Mouse (Mus musculus) brown adipose tissue, adult 24 weeks (tissue): ENCODE data around the gene Vmn2r32. TPM values are rescaled to one million over a fixed set of nuclear protein-coding genes. Genes with fewer than 3 reads are reported as not detected.
"Not testable (repeated sequence)": the region's sequence is repeated elsewhere in the genome, so short reads cannot be mapped to it uniquely, and the experiment has no call there.

Source experiments
- H3K27ac ChIP-seq: fragments of 200-500 bp; replicated peaks from 2 replicates; pipeline ENCODE4 v1.5.1; 2012; ENCODE audit warnings: low read depth, mild to moderate bottlenecking, low read length
- H3K4me1 ChIP-seq: fragments of 200-500 bp; 2 replicates; pipeline ENCODE4 v1.6.1; 2012; ENCODE audit warnings: low read length, mixed read lengths; ENCODE audit not compliant: control insufficient read depth, insufficient read depth, insufficient read length
- H3K4me3 ChIP-seq: fragments of 200-500 bp; 2 replicates; pipeline ENCODE4 v1.5.1; 2012; ENCODE audit warnings: low read depth, mild to moderate bottlenecking, low read length, moderate library complexity; ENCODE audit not compliant: insufficient read depth
- polyA plus RNA-seq: library from polyadenylated mRNA; stranded (reverse); fragments of >200 nt; gene quantifications from 2 replicates; pipeline ENCODE4 v1.2.4, GENCODE M21; 2012; ENCODE audit not compliant: missing spikeins, insufficient read depth, insufficient read length

The Vmn2r32 gene
- not detected in 2 replicates for polyA plus RNA-seq

DNA sequence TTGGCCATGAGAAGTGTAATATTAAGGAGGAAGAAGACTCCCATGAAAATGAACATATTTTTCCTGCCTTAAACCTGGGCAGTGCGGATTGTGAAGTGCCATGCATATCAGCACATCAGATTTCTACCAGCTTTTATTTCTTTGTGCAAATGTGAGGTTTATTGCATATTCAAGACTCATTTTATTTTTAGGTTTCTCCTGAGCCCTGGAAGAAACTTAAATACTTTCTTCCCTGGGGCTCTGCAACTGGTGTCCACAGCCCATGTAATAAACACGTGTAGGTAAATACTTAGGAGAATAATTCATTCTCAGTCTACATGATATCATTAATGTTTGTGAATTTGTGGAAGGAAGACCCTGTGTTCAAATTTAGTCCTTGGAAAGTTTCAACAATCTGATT lies at the start of gene Vmn2r32:
Vmn2r32 (minus strand) TSS at position 101 of the 400 bp plus-strand sequence.
- H3K4me3 ChIP-seq: not testable (repeated sequence)

More for the DNA sequence above, at the start of gene Vmn2r32:
- H3K4me1 ChIP-seq, H3K27ac ChIP-seq: not testable (repeated sequence)

Other genes with a start within 250 kb of the Vmn2r32 start
- gene Vmn2r29, start 232.7 kb downstream of the Vmn2r32 start, polyA plus RNA-seq: not detected in 2 replicates
- 3.1 and 8.5 TPM in 2 replicates for gene Gm45844, start 201.7 kb downstream of the Vmn2r32 start, polyA plus RNA-seq
- gene Clcn4, start 179.2 kb downstream of the Vmn2r32 start, polyA plus RNA-seq: 21.9 and 27.7 TPM in 2 replicates
- not detected in 2 replicates for gene Vmn2r30, start 142.4 kb downstream of the Vmn2r32 start, polyA plus RNA-seq
- gene Gm45783, start 105.4 kb downstream of the Vmn2r32 start, polyA plus RNA-seq: not detected in 2 replicates
- not detected in 2 replicates for gene Vmn2r31, start 80.3 kb downstream of the Vmn2r32 start, polyA plus RNA-seq
- not detected in 2 replicates for gene Vmn2r33, start 86.8 kb upstream of the Vmn2r32 start, polyA plus RNA-seq
- gene Vmn2r34, start 209.5 kb upstream of the Vmn2r32 start, polyA plus RNA-seq: not detected in 2 replicates